Mouse (Mus musculus) spleen, adult 12 weeks (tissue): ENCODE data around the gene Slc39a13.
A peak's percentile ranks its signal among the peaks of the same experiment; 100 is the strongest.
"Not testable (repeated sequence)": the region's sequence is repeated elsewhere in the genome, so short reads cannot be mapped to it uniquely, and the experiment has no call there.

ENCODE experiments used
- DNase-seq: peaks from one replicate; pipeline ENCODE4 v3.0.0; 2022; ENCODE audit warnings: low spot score

Slc39a13 gene

GRCm38 (mm10) chr2:91064211-91064610 lies 6.0 kb downstream of the Slc39a13 start:
- DNase-seq: no peak

GRCm38 (mm10) chr2:91062779-91063606 lies 7.2 kb downstream of the Slc39a13 start:
- DNase-seq: no peak

GRCm38 (mm10) chr2:91061849-91062481 lies 8.3 kb downstream of the Slc39a13 start:
- DNase-seq: no peak

GRCm38 (mm10) chr2:91060544-91061355 lies 9.5 kb downstream of the Slc39a13 start:
- no peak for DNase-seq

GRCm38 (mm10) chr2:91059376-91059775 lies 10.8 kb downstream of the Slc39a13 start:
- no peak for DNase-seq

- DNase-seq: no peak
These were observed 11.8 kb downstream of the Slc39a13 start for GRCm38 (mm10) chr2:91058435-91058834.

GRCm38 (mm10) chr2:91053934-91054382 lies 16.3 kb downstream of the Slc39a13 start, which contains the start of gene Psmc3:
Psmc3 (plus strand) TSS chr2:91054009.
- peak; percentile 92 for DNase-seq

- DNase-seq: no peak
These were observed 16.9 kb downstream of the Slc39a13 start for GRCm38 (mm10) chr2:91053181-91053933.

GRCm38 (mm10) chr2:91052752-91053151 lies 17.5 kb downstream of the Slc39a13 start:
- no peak for DNase-seq

GRCm38 (mm10) chr2:91051917-91052316 lies 18.3 kb downstream of the Slc39a13 start:
- no peak for DNase-seq

- no peak for DNase-seq
These were observed 22.9 kb downstream of the Slc39a13 start for GRCm38 (mm10) chr2:91047359-91047758.

GRCm38 (mm10) chr2:91045805-91046204 lies 24.4 kb downstream of the Slc39a13 start:
- DNase-seq: not testable (repeated sequence)

- DNase-seq: no peak
These were observed 25.5 kb downstream of the Slc39a13 start for GRCm38 (mm10) chr2:91044727-91045126.

GRCm38 (mm10) chr2:91042651-91043398 lies 27.4 kb downstream of the Slc39a13 start:
- no peak for DNase-seq

- no peak for DNase-seq
These were observed 28.4 kb downstream of the Slc39a13 start for GRCm38 (mm10) chr2:91041786-91042185.

- DNase-seq: no peak
These were observed 34.8 kb downstream of the Slc39a13 start, which contains the start of gene Rapsn for GRCm38 (mm10) chr2:91035385-91035784. Rapsn (plus strand) TSS chr2:91035620.

- DNase-seq: no peak
These were observed 37.2 kb downstream of the Slc39a13 start for GRCm38 (mm10) chr2:91033000-91033399.

- DNase-seq: no peak
These were observed 39.0 kb downstream of the Slc39a13 start for GRCm38 (mm10) chr2:91031216-91031615.

GRCm38 (mm10) chr2:91027391-91028214 lies 42.6 kb downstream of the Slc39a13 start:
- peak; percentile 23 for DNase-seq

- DNase-seq: no peak
These were observed 43.7 kb downstream of the Slc39a13 start for GRCm38 (mm10) chr2:91026491-91026890.
